Mouse (Mus musculus): ENCODE results near the gene Tapt1. TPM values are rescaled to one million over a fixed set of nuclear protein-coding genes. Genes with fewer than 3 reads are reported as not detected.

Tapt1 gene
- polyA plus RNA-seq, 1 experiment, result 41.9 TPM

- no peak for TF ChIP-seq CTCF (IDR thresholded peaks at IDR 0.05; ENCODE audit: control insufficient read depth, insufficient read depth, low read length)
- no peak for TF ChIP-seq POLR2A (IDR thresholded peaks at IDR 0.05; ENCODE audit: borderline replicate concordance, control insufficient read depth, low read depth, low read length)
- Histone ChIP-seq H3K4me3 (replicated peaks; ENCODE audit: control insufficient read depth, low read depth, low read length) (no peak overlapping the region), H3K27ac (ENCODE audit: control insufficient read depth, insufficient read depth, low read depth, low read length, poor library complexity) (no peak overlapping the region), H3K4me1 (ENCODE audit: control insufficient read depth, insufficient read depth, low read length) (peaks cover 7% of the 10 kb centered on the region)
- 20% methylated on average over 5 of the region's 5 CpGs for WGBS
Observed at GRCm38 (mm10) chr5:44217685-44218041, 8.8 kb downstream of the Tapt1 start.

DNA sequence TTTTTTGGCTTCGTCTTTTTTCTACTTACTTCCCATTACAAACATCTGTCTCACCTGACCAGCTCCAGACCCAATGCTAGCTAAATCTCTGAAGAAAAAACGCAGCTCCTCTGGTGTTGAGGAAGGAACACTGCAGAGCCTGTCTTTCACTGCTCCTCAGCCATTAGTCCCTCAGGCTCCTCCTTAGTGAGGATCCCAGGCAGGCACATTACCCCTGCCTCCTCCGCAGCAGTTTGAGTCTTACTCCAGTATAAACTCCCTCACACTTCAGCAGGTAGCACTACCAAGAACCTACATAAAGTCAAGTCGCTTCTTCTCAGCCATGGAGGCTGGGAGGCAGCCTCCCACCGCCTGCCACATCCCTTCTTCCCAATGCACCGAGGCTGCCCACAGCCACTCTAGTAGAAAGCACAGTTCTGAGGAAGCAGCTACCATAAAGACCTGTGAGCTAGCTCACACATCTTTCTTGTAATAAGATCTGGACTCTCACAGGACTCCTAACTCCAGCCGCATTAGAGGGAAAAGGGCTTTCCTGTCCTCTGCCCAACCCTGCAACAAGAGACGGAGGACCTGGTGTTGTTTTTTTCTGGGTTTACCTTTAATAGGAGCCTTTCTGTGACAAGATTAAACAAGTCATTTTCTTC is 9.3 kb downstream of the Tapt1 start:
- Histone ChIP-seq H3K4me3 (replicated peaks; ENCODE audit: control insufficient read depth, low read depth, low read length) (no peak overlapping the region), H3K27ac (ENCODE audit: control insufficient read depth, insufficient read depth, low read depth, low read length, poor library complexity) (no peak overlapping the region), H3K4me1 (ENCODE audit: control insufficient read depth, insufficient read depth, low read length) (peaks cover 7% of the 10 kb centered on the region)
- TF ChIP-seq CTCF (IDR thresholded peaks at IDR 0.05; ENCODE audit: control insufficient read depth, insufficient read depth, low read length) (no peak), POLR2A (IDR thresholded peaks at IDR 0.05; ENCODE audit: borderline replicate concordance, control insufficient read depth, low read depth, low read length) (no peak)
- WGBS, result 53% methylated on average over 8 of the region's 8 CpGs

GRCm38 (mm10) chr5:44215118-44215517 is 11.3 kb downstream of the Tapt1 start:
- no peak for TF ChIP-seq POLR2A (IDR thresholded peaks at IDR 0.05; ENCODE audit: borderline replicate concordance, control insufficient read depth, low read depth, low read length)
- TF ChIP-seq CTCF (IDR thresholded peaks at IDR 0.05; ENCODE audit: control insufficient read depth, insufficient read depth, low read length), result no peak
- H3K4me1 ChIP-seq (ENCODE audit: control insufficient read depth, insufficient read depth, low read length), result peaks cover 9% of the 10 kb centered on the region
- H3K27ac ChIP-seq (ENCODE audit: control insufficient read depth, insufficient read depth, low read depth, low read length, poor library complexity), result no peak overlapping the region
- no peak overlapping the region for H3K4me3 ChIP-seq (replicated peaks; ENCODE audit: control insufficient read depth, low read depth, low read length)

GRCm38 (mm10) chr5:44214025-44214424 is 12.4 kb downstream of the Tapt1 start:
- H3K4me3 ChIP-seq (replicated peaks; ENCODE audit: control insufficient read depth, low read depth, low read length), result no peak overlapping the region
- peaks cover 9% of the 10 kb centered on the region for H3K4me1 ChIP-seq (ENCODE audit: control insufficient read depth, insufficient read depth, low read length)
- no peak overlapping the region for H3K27ac ChIP-seq (ENCODE audit: control insufficient read depth, insufficient read depth, low read depth, low read length, poor library complexity)
- 76% methylated on average over 2 of the region's 2 CpGs for WGBS
- no peak for TF ChIP-seq POLR2A (IDR thresholded peaks at IDR 0.05; ENCODE audit: borderline replicate concordance, control insufficient read depth, low read depth, low read length)
- TF ChIP-seq CTCF (IDR thresholded peaks at IDR 0.05; ENCODE audit: control insufficient read depth, insufficient read depth, low read length), result no peak

GRCm38 (mm10) chr5:44213391-44213790 is 13.0 kb downstream of the Tapt1 start:
- Histone ChIP-seq H3K27ac (ENCODE audit: control insufficient read depth, insufficient read depth, low read depth, low read length, poor library complexity) (no peak overlapping the region), H3K4me1 (ENCODE audit: control insufficient read depth, insufficient read depth, low read length) (peaks cover 5% of the 10 kb centered on the region), H3K4me3 (replicated peaks; ENCODE audit: control insufficient read depth, low read depth, low read length) (no peak overlapping the region)
- TF ChIP-seq CTCF (IDR thresholded peaks at IDR 0.05; ENCODE audit: control insufficient read depth, insufficient read depth, low read length) (no peak), POLR2A (IDR thresholded peaks at IDR 0.05; ENCODE audit: borderline replicate concordance, control insufficient read depth, low read depth, low read length) (no peak)
- WGBS, result 86% methylated on average over 5 of the region's 5 CpGs

DNA sequence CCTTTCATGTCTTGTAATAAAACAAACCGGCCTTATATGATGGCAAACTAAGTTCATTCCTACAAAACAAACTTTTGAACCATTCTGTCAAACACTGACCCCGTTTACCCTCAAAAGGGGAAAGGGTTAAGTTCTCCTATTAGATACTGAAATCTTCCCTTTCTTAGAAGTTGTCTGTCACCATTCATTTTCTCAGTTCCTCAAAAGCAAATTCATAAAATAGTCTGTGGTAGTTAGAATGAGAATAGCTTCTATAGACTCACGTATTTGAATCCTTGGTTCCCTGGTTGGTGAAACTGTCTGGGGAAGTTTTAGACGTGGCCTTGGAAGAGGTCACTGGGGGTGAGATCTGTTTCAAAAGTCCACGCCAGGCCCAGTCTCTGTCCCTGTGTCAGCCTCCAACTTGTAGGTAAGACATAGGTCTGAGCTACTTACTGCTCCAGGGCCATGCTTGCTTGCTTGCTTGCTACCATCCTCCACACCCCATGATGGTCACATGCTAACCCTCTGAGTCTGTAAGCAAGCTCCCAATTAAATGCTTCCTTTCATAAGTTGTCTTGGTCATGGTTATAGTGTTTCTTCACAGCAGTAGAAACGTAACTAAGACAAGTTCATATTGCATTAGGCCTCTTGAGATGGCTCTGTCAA is 14.5 kb downstream of the Tapt1 start:
- H3K4me3 ChIP-seq (replicated peaks; ENCODE audit: control insufficient read depth, low read depth, low read length), result no peak overlapping the region
- TF ChIP-seq CTCF (IDR thresholded peaks at IDR 0.05; ENCODE audit: control insufficient read depth, insufficient read depth, low read length), result no peak
- TF ChIP-seq POLR2A (IDR thresholded peaks at IDR 0.05; ENCODE audit: borderline replicate concordance, control insufficient read depth, low read depth, low read length), result no peak
- WGBS, result 47% methylated on average over 6 of the region's 6 CpGs
- H3K4me1 ChIP-seq (ENCODE audit: control insufficient read depth, insufficient read depth, low read length), result peaks cover 3% of the 10 kb centered on the region
- H3K27ac ChIP-seq (ENCODE audit: control insufficient read depth, insufficient read depth, low read depth, low read length, poor library complexity), result no peak overlapping the region

DNA sequence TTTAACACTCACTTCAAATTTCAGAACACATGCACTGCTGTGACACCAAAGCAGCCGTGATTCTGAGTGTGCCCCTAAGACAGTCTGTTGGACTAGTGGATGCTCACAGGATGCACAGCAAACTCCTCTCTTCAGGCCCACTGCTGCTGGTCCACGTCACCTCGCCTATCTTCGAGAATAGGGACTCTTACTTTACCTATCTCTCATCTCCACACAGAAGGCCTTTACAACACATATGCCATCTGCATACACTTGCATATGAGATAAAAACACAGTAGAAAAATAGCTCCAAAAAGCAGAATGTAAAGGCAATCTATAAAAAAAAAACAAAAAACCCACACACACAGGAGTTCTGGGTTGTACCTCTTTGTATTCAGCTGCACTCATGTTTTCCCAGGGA is 19.1 kb downstream of the Tapt1 start:
- no peak overlapping the region for H3K27ac ChIP-seq (ENCODE audit: control insufficient read depth, insufficient read depth, low read depth, low read length, poor library complexity)
- H3K4me1 ChIP-seq (ENCODE audit: control insufficient read depth, insufficient read depth, low read length), result peaks cover 8% of the 10 kb centered on the region
- no peak overlapping the region for H3K4me3 ChIP-seq (replicated peaks; ENCODE audit: control insufficient read depth, low read depth, low read length)
- TF ChIP-seq CTCF (IDR thresholded peaks at IDR 0.05; ENCODE audit: control insufficient read depth, insufficient read depth, low read length) (no peak), POLR2A (IDR thresholded peaks at IDR 0.05; ENCODE audit: borderline replicate concordance, control insufficient read depth, low read depth, low read length) (no peak)
- whole genome bisulfite sequencing, result 58% methylated on average over 4 of the region's 4 CpGs

- peaks cover 6% of the 10 kb centered on the region; the same call in 1 of the 2 replicates for H3K4me1 ChIP-seq (ENCODE audit: control insufficient read depth, insufficient read depth, low read length)
- H3K27ac ChIP-seq (ENCODE audit: control insufficient read depth, insufficient read depth, low read depth, low read length, poor library complexity), result no peak overlapping the region
- H3K4me3 ChIP-seq (replicated peaks; ENCODE audit: control insufficient read depth, low read depth, low read length), result no peak overlapping the region
- WGBS, result 55% methylated on average over 5 of the region's 5 CpGs
- no peak for TF ChIP-seq CTCF (IDR thresholded peaks at IDR 0.05; ENCODE audit: control insufficient read depth, insufficient read depth, low read length)
- TF ChIP-seq POLR2A (IDR thresholded peaks at IDR 0.05; ENCODE audit: borderline replicate concordance, control insufficient read depth, low read depth, low read length), result no peak
Observed at GRCm38 (mm10) chr5:44206651-44207050, 19.8 kb downstream of the Tapt1 start.

All from bone marrow, adult 2 months (tissue).